Mouse (Mus musculus): ENCODE measurements around the gene Etnk2.

DNA sequence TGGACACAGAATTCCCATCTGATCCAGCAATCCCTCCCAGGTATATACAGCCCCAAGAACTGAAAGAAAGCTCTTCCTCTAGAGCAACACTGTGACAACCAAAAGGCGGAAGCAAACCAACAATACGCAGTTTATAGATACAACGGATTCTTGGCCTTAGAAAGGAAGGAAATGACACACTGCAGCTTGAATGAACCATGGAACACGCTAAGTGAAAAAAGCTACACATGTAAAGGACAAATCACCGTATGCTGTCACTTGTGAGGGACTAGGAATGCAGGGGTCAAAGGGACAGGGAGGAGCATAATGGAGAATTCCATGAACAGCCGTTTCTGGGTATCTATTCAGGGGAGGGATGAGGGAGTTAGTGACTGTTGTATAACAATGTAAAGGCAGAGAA is 44.1 kb downstream of the Etnk2 start:
- TF ChIP-seq CTCF (IDR thresholded peaks at IDR 0.05; ENCODE audit: borderline replicate concordance, control insufficient read depth, extremely low read depth, insufficient read depth, low read length, poor library complexity) (no peak), POLR2A (IDR thresholded peaks at IDR 0.05; ENCODE audit: control insufficient read depth, extremely low read depth, insufficient read depth, low read length, poor library complexity) (no peak)

All from thymus, adult 2 months (tissue).